Mouse (Mus musculus) erythroblast, embryonic 14.5 days (primary cell): ENCODE results near the gene Itpk1.

Experiments
- GATA1 ChIP-seq: IDR thresholded peaks from 2 replicates; pipeline ENCODE4 v1.6.1; 2012; ENCODE audit warnings: low read length, inconsistent platforms, mixed read lengths
- TAL1 ChIP-seq: IDR thresholded peaks from 3 replicates; pipeline ENCODE4 v1.6.1; 2012; ENCODE audit warnings: low read length, inconsistent platforms, mixed read lengths

- TF ChIP-seq GATA1 (no peak), TAL1 (no peak)
Measured at GRCm38 (mm10) chr12:102660906-102661651, 43.7 kb downstream of the Itpk1 start.
